Mouse (Mus musculus) midbrain, embryonic 10.5 days (tissue): Measurements from ENCODE around the gene Pink1. TPM values are rescaled to one million over a fixed set of nuclear protein-coding genes. Genes with fewer than 3 reads are reported as not detected.

Experiments
- DNase-seq: peaks from one replicate; pipeline ENCODE4 v3.0.0-alpha.2; 2017; ENCODE audit warnings: low spot score
- H3K27ac ChIP-seq: fragments of 300-500 bp; sonication (generic); replicated peaks from 2 replicates; pipeline ENCODE4 v1.5.1; 2016; ENCODE audit warnings: mild to moderate bottlenecking
- H3K27me3 ChIP-seq: fragments of 300-500 bp; sonication (generic); 2 replicates; pipeline ENCODE4 v1.6.1; 2016; ENCODE audit warnings: low read depth, mild to moderate bottlenecking; ENCODE audit not compliant: poor library complexity, severe bottlenecking
- H3K36me3 ChIP-seq: fragments of 300-500 bp; sonication (generic); 2 replicates; pipeline ENCODE4 v1.6.1; 2016; ENCODE audit warnings: mild to moderate bottlenecking, moderate library complexity
- H3K4me1 ChIP-seq: fragments of 300-500 bp; sonication (generic); 2 replicates; pipeline ENCODE4 v1.6.1; 2016
- H3K4me3 ChIP-seq: fragments of 300-500 bp; sonication (generic); 2 replicates; pipeline ENCODE4 v1.5.1; 2016; ENCODE audit warnings: mild to moderate bottlenecking, moderate library complexity
- H3K9me3 ChIP-seq: fragments of 300-500 bp; sonication (generic); replicated peaks from 2 replicates; pipeline ENCODE4 v1.6.1; 2016; ENCODE audit warnings: mild to moderate bottlenecking
- WGBS: fragments of 180-500 bp; shearing (Covaris S2); methylation state at CpG from one replicate; pipeline ENCODE4 v1.1.7; 2016; 5-methylcytosine and 5-hydroxymethylcytosine counted together
- polyA plus RNA-seq: library from polyadenylated mRNA; unstranded; fragments of >200 nt; fragmentation: Nextera tagmentation; extraction: Ambion mirVana; gene quantifications from 2 replicates; pipeline ENCODE4 v1.2.1, GENCODE M21; 2016

The Pink1 gene
- polyA plus RNA-seq, 1 experiment from 2014 or later: 30.5 TPM

- WGBS: 86% methylated on average over 2 of the region's 2 CpGs
- H3K4me3 ChIP-seq: no peak overlapping the region
- H3K36me3 ChIP-seq: no peaks in the 10 kb centered on the region
These were observed 29.4 kb upstream of the Pink1 start for GRCm38 (mm10) chr4:138355496-138355895.

GRCm38 (mm10) chr4:138353438-138354171 lies 27.5 kb upstream of the Pink1 start:
- Histone ChIP-seq H3K27ac (no peak overlapping the region), H3K27me3 (no peaks in the 10 kb centered on the region), H3K4me3 (no peak overlapping the region), H3K4me1 (no peaks in the 10 kb centered on the region), H3K36me3 (no peaks in the 10 kb centered on the region), H3K9me3 (no peaks in the 10 kb centered on the region)
- DNase-seq: no peak
- WGBS: 88% methylated on average over 10 of the region's 10 CpGs

More at GRCm38 (mm10) chr4:138355496-138355895, 29.4 kb upstream of the Pink1 start:
- peaks cover under 1% of the 10 kb centered on the region for H3K27me3 ChIP-seq
- DNase-seq: no peak
- H3K27ac ChIP-seq: no peak overlapping the region
- H3K9me3 ChIP-seq: no peaks in the 10 kb centered on the region
- no peaks in the 10 kb centered on the region for H3K4me1 ChIP-seq

- Histone ChIP-seq H3K27ac (no peak overlapping the region), H3K4me3 (no peak overlapping the region), H3K36me3 (no peaks in the 10 kb centered on the region), H3K4me1 (no peaks in the 10 kb centered on the region), H3K9me3 (no peaks in the 10 kb centered on the region), H3K27me3 (no peaks in the 10 kb centered on the region)
- WGBS: 88% methylated on average over 6 of the region's 6 CpGs
- no peak for DNase-seq
These were observed 26.6 kb upstream of the Pink1 start for GRCm38 (mm10) chr4:138352692-138353091.

- Histone ChIP-seq H3K27ac (no peak overlapping the region), H3K27me3 (no peaks in the 10 kb centered on the region), H3K9me3 (no peaks in the 10 kb centered on the region), H3K4me3 (no peak overlapping the region), H3K4me1 (no peaks in the 10 kb centered on the region), H3K36me3 (no peaks in the 10 kb centered on the region)
- no peak for DNase-seq
- 90% methylated on average over 5 of the region's 5 CpGs for WGBS
These were observed 25.7 kb upstream of the Pink1 start for GRCm38 (mm10) chr4:138351821-138352220.

GRCm38 (mm10) chr4:138348716-138349115 lies 22.6 kb upstream of the Pink1 start:
- Histone ChIP-seq H3K4me3 (no peak overlapping the region), H3K27ac (no peak overlapping the region), H3K27me3 (no peaks in the 10 kb centered on the region), H3K36me3 (no peaks in the 10 kb centered on the region), H3K4me1 (no peaks in the 10 kb centered on the region), H3K9me3 (no peaks in the 10 kb centered on the region)
- DNase-seq: no peak
- 81% methylated on average over 7 of the region's 7 CpGs for WGBS

GRCm38 (mm10) chr4:138347280-138347679 lies 21.2 kb upstream of the Pink1 start:
- DNase-seq: no peak
- H3K27me3 ChIP-seq: no peaks in the 10 kb centered on the region
- H3K4me1 ChIP-seq: no peaks in the 10 kb centered on the region
- H3K27ac ChIP-seq: no peak overlapping the region
- WGBS: 90% methylated on average over 1 of the region's 1 CpGs
- H3K9me3 ChIP-seq: no peaks in the 10 kb centered on the region
- no peak overlapping the region for H3K4me3 ChIP-seq
- no peaks in the 10 kb centered on the region for H3K36me3 ChIP-seq

GRCm38 (mm10) chr4:138344891-138345545 lies 18.9 kb upstream of the Pink1 start:
- Histone ChIP-seq H3K9me3 (no peaks in the 10 kb centered on the region), H3K27ac (no peak overlapping the region), H3K4me3 (no peak overlapping the region), H3K27me3 (no peaks in the 10 kb centered on the region), H3K4me1 (no peaks in the 10 kb centered on the region), H3K36me3 (no peaks in the 10 kb centered on the region)
- 84% methylated on average over 9 of the region's 9 CpGs for WGBS
- DNase-seq: no peak

GRCm38 (mm10) chr4:138343341-138343837 lies 17.3 kb upstream of the Pink1 start:
- WGBS: 89% methylated on average over 10 of the region's 10 CpGs

GRCm38 (mm10) chr4:138342778-138343177 lies 16.7 kb upstream of the Pink1 start:
- H3K36me3 ChIP-seq: no peaks in the 10 kb centered on the region
- no peaks in the 10 kb centered on the region for H3K4me1 ChIP-seq
- no peak overlapping the region for H3K27ac ChIP-seq
- DNase-seq: no peak
- H3K9me3 ChIP-seq: no peaks in the 10 kb centered on the region
- no peak overlapping the region for H3K4me3 ChIP-seq
- 84% methylated on average over 6 of the region's 6 CpGs for WGBS
- H3K27me3 ChIP-seq: no peaks in the 10 kb centered on the region

More at GRCm38 (mm10) chr4:138343341-138343837, 17.3 kb upstream of the Pink1 start:
- Histone ChIP-seq H3K4me3 (no peak overlapping the region), H3K27ac (no peak overlapping the region), H3K9me3 (no peaks in the 10 kb centered on the region), H3K27me3 (no peaks in the 10 kb centered on the region), H3K36me3 (no peaks in the 10 kb centered on the region), H3K4me1 (no peaks in the 10 kb centered on the region)
- no peak for DNase-seq

GRCm38 (mm10) chr4:138342048-138342447 lies 15.9 kb upstream of the Pink1 start:
- Histone ChIP-seq H3K36me3 (no peaks in the 10 kb centered on the region), H3K9me3 (no peaks in the 10 kb centered on the region), H3K4me3 (no peak overlapping the region), H3K4me1 (no peaks in the 10 kb centered on the region), H3K27ac (no peak overlapping the region), H3K27me3 (no peaks in the 10 kb centered on the region)
- WGBS: 77% methylated on average over 7 of the region's 7 CpGs
- no peak for DNase-seq

GRCm38 (mm10) chr4:138341393-138341792 lies 15.3 kb upstream of the Pink1 start:
- H3K4me1 ChIP-seq: no peaks in the 10 kb centered on the region
- 72% methylated on average over 8 of the region's 8 CpGs for WGBS
- DNase-seq: no peak

GRCm38 (mm10) chr4:138339963-138340362 lies 13.9 kb upstream of the Pink1 start:
- no peaks in the 10 kb centered on the region for H3K27me3 ChIP-seq
- H3K27ac ChIP-seq: no peak overlapping the region
- no peak overlapping the region for H3K4me3 ChIP-seq
- H3K9me3 ChIP-seq: no peaks in the 10 kb centered on the region
- 37% methylated on average over 4 of the region's 4 CpGs for WGBS
- H3K36me3 ChIP-seq: no peaks in the 10 kb centered on the region
- DNase-seq: peak; percentile 30
- no peaks in the 10 kb centered on the region for H3K4me1 ChIP-seq

More at GRCm38 (mm10) chr4:138341393-138341792, 15.3 kb upstream of the Pink1 start:
- Histone ChIP-seq H3K27ac (no peak overlapping the region), H3K27me3 (no peaks in the 10 kb centered on the region), H3K4me3 (no peak overlapping the region), H3K9me3 (no peaks in the 10 kb centered on the region), H3K36me3 (no peaks in the 10 kb centered on the region)

- no peak for DNase-seq
- Histone ChIP-seq H3K4me3 (no peak overlapping the region), H3K27me3 (peaks cover 6% of the 10 kb centered on the region; the same call in 1 of the 2 replicates), H3K9me3 (no peaks in the 10 kb centered on the region), H3K27ac (no peak overlapping the region), H3K36me3 (no peaks in the 10 kb centered on the region), H3K4me1 (no peaks in the 10 kb centered on the region)
- WGBS: 83% methylated on average over 9 of the region's 9 CpGs
These were observed 11.2 kb upstream of the Pink1 start for GRCm38 (mm10) chr4:138337341-138337740.
